Mouse (Mus musculus): ENCODE results near the gene Ttc34. TPM values are rescaled to one million over a fixed set of nuclear protein-coding genes. Genes with fewer than 3 reads are reported as not detected.
A peak's percentile ranks its signal among the peaks of the same experiment; 100 is the strongest.

Ttc34 gene
- total RNA-seq, 2 experiments from 2014 or later = 1.9 to 2.0 TPM

DNA sequence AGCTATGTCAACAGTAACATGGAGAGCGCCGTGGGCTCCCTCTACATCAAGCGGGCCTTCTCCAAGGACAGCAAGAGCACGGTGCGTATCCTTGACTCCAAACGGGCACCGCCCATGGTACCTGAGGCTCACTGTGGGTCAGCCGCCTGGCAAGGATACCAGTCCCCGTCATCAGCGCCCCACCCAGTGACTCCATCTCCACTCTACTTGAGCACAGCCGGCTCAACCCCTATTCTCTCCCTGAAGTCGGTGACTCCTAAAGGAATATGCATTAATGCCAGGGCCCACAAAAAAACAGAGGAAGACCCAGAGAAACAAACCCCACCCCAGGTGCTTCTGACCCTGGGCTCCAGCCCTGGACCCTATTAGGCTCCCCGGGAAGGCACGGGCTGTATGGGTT, 53.6 kb downstream of the Ttc34 start:
- DNase-seq (ENCODE audit: low spot score in 2 of 2) = no peak

DNA sequence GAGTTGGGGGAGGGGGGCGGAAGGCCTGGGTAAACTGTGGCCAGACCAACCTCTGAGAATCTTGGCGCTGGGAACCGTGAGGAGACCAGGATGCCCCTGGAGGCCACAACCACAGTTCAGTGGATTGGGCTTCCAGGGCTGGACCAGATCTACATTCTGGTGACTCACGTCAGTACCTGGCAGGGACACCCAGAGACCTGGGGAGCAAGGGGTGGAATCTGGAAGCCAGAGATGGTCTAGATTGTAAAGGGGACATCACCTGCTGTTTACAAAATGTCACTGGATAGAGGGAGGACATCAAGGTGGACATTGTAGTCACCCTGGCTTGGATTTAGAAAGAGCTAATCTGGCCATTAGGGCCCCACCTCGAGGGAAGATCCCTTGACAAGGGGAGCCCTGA, 58.3 kb downstream of the Ttc34 start:
- no peak for DNase-seq (ENCODE audit: low spot score in 2 of 2)

DNA sequence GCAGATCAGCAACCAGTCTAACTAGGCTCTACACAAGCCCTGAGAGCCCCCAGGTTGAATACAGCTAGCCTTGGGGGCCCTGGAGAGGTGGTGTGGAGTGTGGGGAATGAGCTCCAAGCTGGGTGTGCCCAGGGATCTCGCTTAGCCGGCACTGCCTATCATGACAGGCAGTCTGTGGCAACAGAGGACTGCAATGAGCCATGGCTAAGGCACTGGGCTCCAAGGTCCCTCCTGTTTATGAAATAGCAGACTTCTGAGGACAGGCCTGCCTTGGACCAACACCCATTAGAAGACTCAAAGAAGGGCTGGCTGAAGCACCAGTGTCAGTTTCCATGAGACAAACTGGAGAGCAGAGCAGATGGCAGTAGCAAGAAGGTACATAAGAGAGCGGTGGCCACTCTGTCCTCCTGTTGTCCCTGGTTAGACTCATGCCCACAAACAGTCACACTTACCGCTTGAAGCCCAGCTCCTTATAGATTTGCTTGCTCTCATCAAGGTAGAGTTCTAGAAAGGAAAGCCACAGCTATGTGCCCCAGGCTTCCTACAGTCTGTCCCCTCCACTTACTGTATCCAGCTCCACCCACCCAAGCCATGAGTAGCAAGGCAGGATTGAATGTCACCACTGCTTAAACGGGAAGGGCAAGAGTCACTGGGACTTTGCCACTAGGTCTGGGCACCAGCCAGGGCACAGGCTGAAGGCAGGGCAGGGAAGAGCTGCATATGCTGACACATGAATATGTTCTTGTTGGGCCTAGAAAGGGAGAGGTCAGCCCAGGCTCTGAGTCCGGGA, 60.6 kb downstream of the Ttc34 start:
- DNase-seq (ENCODE audit: low spot score in 2 of 2) = no peak

DNA sequence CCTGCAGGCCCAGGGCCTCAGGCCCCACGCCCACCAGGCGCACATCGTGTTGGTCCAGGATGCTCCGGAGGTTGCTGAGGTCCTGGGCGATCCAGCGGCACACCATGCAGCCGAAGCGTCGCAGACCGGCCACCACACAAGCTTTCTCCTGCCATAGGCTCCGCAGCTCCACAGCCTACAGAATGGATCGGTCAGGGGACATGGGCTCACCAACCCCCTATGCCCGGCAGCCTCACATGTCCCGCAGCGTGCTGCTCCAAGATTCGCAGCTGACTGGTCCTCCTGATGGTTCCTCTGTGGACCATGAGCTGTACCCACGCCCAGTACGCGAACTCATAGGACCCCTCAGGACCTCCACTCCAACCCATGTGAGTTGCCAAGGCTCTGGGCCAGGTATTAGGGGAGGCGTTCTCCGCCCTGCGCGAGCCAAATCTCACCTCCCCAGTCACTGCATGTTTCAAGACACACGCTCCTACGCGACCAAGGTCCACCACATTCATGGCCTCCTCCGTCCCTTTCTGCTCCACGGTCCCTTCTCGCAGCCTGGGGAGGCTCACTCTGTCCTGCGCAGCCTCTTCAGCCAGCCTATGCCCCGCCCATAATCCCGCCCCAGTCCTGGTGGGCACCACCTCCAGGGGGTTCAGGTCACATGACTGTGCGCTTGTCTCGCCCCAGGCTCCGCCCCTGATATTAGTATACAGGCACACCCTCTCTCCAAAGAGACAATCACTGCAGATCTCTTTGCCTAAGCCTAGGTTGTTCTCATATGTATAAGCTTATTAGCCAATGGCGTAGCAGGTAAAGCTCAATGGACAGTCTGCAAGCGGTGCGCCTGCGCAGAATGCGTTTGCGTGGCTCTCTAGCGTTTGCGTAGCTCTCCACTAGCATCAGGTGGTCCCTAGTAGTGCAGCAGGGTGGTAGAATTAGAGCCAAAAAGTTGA, 61.5 kb downstream of the Ttc34 start, which contains the start of gene Fam213b:
Gene Fam213b (minus strand): TSS at position 630 of the 941 bp plus-strand sequence.
- peak; percentile 66 to 69 for DNase-seq (ENCODE audit: low spot score in 2 of 2)

DNA sequence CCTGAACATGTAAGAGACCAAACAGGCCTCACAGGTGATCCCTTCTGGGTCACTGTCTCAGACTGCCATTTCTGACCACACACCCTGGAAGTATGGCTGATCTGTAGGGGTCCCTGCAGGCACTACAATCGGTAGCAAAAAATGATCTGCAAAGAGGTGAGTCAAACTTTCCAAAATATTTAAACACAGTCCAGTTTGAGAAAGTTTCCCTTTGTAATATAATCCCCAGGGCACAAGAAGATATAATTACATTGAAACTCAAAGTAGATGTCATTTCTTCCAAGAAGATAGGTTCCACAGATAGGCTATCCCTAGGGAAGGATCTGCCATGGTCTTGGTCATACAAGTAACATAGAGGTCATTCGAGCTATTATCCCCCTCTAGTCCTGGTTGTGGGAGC, 65.1 kb downstream of the Ttc34 start:
- no peak for DNase-seq (ENCODE audit: low spot score in 2 of 2)

DNA sequence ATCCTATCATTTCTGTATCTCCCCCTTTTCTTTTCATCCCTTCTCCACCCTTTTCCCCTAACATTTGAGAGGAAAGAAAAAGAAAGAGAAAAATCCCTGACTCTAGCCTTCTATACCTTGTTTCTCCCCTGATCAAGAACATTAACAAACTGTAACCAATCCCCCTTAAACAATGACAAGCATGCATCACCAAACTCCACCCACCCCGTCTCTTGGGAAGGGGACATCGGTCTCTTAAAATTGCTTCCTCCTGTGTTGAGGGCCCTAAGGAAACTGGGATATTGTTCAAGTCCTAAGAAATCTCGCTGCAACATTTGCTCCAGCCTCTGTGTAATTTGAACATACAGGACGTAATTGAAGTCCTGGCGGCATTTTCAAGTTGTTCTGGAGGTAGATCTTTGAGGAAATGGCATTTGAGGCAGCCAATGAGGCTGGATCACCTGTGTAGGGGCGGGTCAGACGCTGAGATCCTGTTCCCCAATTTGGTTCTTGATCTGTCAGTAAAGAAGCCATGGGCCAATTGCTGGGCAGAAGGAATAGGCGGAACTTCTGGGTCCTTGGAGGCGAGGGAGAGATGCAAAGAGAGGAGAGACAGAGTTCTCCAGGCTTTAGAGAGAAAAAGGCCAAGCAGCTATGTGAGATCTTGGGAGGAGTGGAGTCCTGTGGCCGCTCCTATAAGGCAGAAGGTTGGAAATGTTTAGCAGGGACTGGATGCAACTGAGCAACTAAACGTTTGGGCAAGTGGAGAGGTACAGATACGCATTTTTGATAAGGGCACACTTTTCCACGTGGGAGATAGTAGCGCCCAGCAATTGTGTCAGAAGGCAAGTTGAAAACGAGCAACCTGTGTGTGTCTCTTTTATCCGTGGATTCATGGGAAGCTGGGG, 67.2 kb downstream of the Ttc34 start:
- DNase-seq (ENCODE audit: low spot score in 2 of 2) = peak; percentile 74 to 86

DNA sequence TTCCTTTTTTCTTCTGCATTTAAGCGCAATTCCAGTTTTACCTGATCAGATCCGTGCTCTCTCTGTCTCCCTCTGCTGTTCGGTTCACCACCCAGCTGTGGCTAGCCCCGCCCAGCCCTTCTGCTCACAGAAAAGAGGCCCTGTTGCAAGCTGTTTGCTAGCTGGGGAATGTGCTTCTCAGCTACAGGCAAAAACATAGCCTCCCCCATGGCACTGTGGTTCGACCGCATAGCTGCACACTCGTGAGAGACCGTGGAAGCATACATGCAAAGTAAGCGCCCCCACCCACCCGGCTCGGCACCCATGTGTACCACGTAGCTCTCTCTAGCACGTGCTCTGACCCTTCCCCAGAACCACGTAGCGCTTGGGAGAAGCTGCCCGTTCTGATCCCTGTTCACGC, 70.6 kb downstream of the Ttc34 start:
- peak; percentile 65 to 78 for DNase-seq (ENCODE audit: low spot score in 2 of 2)

DNA sequence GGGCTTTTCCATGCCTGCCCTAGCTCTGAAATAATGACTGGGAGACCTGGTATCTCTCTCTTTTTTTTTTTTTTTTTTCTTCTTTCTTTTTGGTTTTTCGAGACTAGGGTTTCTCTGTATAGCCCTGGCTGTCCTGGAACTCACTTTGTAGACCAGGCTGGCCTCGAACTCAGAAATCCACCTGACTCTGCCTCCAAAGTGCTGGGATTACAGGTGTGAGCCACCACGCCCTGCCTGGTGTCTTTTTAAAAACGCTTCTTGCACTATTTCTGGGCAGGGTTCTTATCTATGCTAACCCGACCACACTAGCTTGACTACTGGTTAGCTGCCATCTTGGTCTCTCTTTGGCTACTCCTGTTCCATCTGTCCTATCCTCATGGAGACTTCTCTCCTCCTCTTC, 71.2 kb downstream of the Ttc34 start:
- no peak for DNase-seq (ENCODE audit: low spot score in 2 of 2)

DNA sequence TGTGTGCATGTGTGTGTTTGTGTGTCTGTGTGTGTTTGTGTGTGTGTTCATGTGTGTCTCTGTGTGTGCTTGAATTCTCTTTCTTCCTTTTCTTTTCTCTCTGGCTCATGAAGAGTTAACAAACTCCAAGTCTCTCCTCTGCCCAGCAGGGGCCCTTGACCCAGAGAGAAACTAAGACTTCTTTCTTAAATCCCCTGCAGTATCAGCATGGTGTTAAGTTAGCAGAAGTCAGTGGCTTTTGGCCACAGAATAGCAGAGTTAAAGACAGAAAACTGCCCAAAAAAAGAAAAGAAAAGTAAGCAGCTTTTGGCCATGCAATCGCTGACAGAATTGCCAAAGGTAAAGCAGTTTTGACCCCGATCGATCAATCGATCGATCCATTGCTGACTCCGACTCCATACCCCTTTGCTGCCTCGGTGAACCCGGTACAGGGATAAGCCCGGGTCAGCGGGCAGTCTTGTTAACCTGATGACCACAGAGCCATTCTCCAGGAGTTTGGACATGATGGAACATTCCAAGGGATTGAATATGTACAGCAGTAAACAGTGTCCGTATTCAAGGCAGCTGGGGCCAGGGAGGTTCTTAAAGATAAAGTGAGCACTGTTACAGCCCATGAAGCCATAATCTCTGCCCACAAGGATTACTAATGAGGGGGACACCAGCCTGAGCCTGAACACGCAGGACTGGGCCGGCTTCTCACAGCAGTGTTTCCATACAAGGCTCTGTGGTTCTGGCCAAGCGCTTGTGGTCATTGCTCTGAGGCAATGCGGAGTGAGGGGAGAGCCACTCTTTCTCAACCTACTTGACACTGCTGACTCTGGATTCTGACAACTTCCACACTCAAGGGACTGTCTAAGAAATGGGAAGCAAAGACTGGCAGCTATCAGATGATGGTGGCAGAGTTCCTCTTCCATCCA, 73.6 kb downstream of the Ttc34 start:
- DNase-seq (ENCODE audit: low spot score in 2 of 2) = no peak

DNA sequence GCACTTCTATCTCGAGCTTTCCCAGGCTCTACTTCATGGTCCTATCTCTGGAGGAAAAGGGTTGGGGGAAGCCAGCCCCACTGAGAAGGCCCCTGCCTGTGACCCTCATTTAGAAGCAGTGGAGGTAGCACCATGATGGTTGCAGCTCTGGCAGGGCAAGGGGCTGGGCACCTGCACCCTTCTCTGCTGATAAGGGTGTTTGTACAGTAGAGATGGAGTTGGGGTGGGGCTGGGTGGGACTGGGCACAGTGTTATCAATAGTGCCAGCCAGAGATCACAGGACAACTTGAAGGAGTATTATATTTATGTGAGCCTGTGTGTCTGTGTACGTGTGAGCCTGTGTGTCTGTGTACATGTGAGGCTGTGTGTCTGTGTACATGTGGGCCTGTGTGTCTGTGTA, 74.4 kb downstream of the Ttc34 start:
- DNase-seq (ENCODE audit: low spot score in 2 of 2) = no peak

DNA sequence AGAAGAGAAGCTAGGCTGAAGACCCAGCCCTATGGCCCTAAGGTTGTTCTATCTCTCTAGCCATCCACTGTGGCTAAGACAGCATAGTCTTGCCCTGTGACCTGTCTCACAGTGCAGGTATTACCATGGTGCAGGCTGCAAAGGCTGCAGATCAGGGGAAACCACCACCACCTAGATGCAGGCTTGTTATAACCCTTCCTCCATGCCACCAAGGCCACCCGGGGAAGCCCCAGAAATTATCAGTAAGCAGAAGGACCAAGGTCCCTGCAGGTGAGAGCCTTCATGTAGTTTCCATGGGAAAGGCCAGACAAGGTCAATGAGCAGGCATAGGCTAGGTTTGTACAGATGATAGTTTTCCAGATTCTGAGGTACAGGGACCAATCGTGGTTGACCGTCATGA, 76.6 kb downstream of the Ttc34 start:
- no peak for DNase-seq (ENCODE audit: low spot score in 2 of 2)

DNA sequence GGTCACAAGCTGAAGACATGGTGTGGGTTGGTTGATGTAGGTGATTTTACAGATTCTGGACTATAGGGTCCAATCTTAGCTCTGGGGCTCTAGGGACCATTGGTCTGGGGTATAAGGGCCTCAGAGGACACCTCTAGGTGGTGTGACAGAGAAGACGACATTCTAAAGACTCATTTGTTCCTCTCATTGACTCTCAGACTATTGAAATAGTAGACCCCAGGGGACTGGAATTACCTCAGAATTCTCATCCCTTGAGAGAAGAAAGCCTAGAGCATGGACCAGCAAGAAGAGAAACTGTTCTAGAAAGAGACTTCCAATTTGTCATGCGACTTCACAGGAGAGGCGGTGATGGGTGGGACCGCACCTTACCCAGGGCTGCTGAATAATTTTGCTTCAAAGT, 77.0 kb downstream of the Ttc34 start:
- no peak for DNase-seq (ENCODE audit: low spot score in 2 of 2)

DNA sequence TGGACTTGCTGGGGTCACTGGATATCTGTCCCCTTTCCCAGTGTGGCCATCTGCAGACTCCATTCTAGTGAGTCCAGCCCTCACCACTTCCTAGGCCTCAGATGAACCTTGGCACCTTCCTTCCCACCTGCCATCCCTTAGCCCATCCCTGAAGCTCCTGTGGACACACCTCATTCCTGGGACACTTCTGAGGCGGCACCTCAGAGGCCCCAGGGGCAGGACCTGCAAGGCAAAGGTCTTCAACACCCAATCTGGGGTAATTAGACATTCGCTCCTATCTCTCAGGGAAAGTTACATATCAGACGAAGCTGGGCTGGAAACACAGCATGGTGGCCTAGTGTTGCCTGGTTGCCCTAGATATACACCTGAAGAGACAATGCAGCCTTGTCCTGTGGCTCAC, 77.4 kb downstream of the Ttc34 start:
- no peak for DNase-seq (ENCODE audit: low spot score in 2 of 2)

DNA sequence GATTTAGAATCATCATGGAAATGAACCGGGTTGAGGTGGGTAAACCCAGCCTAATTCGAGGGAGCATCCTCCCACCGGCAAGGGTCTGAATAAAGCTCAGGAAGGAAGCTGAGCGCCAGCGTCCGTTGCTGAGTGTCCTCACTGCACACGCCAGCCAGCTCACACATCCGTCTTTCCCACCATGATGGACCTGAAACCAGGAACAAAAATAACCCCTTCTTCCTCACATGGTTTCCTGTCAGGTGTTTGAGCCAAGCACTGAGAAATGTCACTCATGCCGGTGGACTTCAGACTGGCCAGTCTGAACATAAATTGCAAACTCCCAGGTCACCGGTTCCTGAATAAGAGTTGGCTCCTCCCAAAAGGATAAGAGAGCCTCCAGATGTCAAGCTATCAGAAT, 78.0 kb downstream of the Ttc34 start:
- DNase-seq (ENCODE audit: low spot score in 2 of 2) = no peak

DNA sequence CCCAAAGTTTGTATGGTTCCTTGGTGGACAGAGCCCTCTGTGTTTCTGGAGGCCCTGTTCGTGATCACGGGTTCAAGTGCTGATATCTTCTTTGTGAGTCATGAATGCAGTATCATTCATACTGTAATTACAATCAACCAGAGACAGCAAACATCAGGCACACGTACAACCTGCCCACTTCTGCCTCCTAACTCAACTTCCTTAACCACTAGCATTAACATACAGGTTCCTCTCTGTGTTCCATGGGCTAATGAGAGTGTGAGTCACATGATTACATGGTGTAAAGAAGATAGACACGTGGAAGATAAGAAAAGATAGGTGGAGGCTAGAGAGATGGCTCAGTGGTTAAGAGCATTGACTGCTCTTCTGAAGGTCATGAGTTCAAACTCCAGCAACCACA, 79.4 kb downstream of the Ttc34 start:
- no peak for DNase-seq (ENCODE audit: low spot score in 2 of 2)

Other genes with a start within 250 kb of the Ttc34 start
- 1 to 10 TPM; 8.3 to 8.8 TPM for gene Prdm16, start 200.6 kb upstream of the Ttc34 start, total RNA-seq (2021)
- gene Actrt2, start 169.6 kb upstream of the Ttc34 start, total RNA-seq (2021) = not detected
- gene Mmel1, start 32.1 kb downstream of the Ttc34 start, total RNA-seq (2021) = under 1 TPM; 0.60 to 0.70 TPM
- gene Fam213b, start 61.7 kb downstream of the Ttc34 start, total RNA-seq (2021) = 10 to 100 TPM; 67.7 to 70.2 TPM
- 1 to 10 TPM; 2.0 to 2.1 TPM for gene Tnfrsf14, start 91.1 kb downstream of the Ttc34 start, total RNA-seq (2021)
- gene Hes5, start 123.5 kb downstream of the Ttc34 start, total RNA-seq (2021) = 10 to 100 TPM; 35.7 to 36.1 TPM
- 10 to 100 TPM; 38.3 to 46.8 TPM for gene Pank4, start 126.7 kb downstream of the Ttc34 start, total RNA-seq (2021)
- 10 to 100 TPM; 69.2 to 88.5 TPM for gene Plch2, start 219.3 kb downstream of the Ttc34 start, total RNA-seq (2021)
- gene Pex10, start 229.6 kb downstream of the Ttc34 start, total RNA-seq (2021) = 10 to 100 TPM; 18.5 to 19.2 TPM
- gene Rer1, start 248.9 kb downstream of the Ttc34 start, total RNA-seq (2021) = 10 to 100 TPM; 64.6 to 64.7 TPM
- gene Morn1, start 249.1 kb downstream of the Ttc34 start, total RNA-seq (2021) = 10 to 100 TPM in 1 of 2 experiments, 1 to 10 TPM in 1; 9.0 to 10.4 TPM

All from left cerebral cortex, adult 18-20 months (tissue).